Mouse (Mus musculus) ES-E14 (cell line): ENCODE data around the gene Ddc.

Experiments
- CHD2 ChIP-seq: IDR thresholded peaks from 2 replicates; pipeline ENCODE4 v1.6.1; 2014; ENCODE audit warnings: mild to moderate bottlenecking, low read depth, low read length, inconsistent platforms
- HCFC1 ChIP-seq: IDR thresholded peaks from 2 replicates; pipeline ENCODE4 v1.6.1; 2012; ENCODE audit warnings: low read length, inconsistent platforms, borderline replicate concordance; ENCODE audit not compliant: insufficient read depth
- MAFK ChIP-seq: IDR thresholded peaks from 2 replicates; pipeline ENCODE4 v1.6.1; 2014; ENCODE audit warnings: mild to moderate bottlenecking, low read depth, low read length, inconsistent platforms; ENCODE audit not compliant: insufficient read depth
- ZC3H11A ChIP-seq: IDR thresholded peaks from 2 replicates; pipeline ENCODE4 v1.6.1; 2012; ENCODE audit warnings: low read depth, mild to moderate bottlenecking, inconsistent platforms, low read length, borderline replicate concordance
- ZNF384 ChIP-seq: IDR thresholded peaks from 2 replicates; pipeline ENCODE4 v1.6.1; 2012; ENCODE audit warnings: low read depth, low read length, inconsistent platforms

- TF ChIP-seq MAFK: no peak
- TF ChIP-seq CHD2: no peak
- no peak for TF ChIP-seq ZC3H11A
- no peak for TF ChIP-seq ZNF384
- TF ChIP-seq HCFC1: no peak
Observed at GRCm38 (mm10) chr11:11825670-11826069, 72.3 kb downstream of the Ddc start.
